Mouse (Mus musculus): Measurements from ENCODE around the gene Tarm1. TPM values are rescaled to one million over a fixed set of nuclear protein-coding genes. Genes with fewer than 3 reads are reported as not detected.

Gene Tarm1
- polyA plus RNA-seq (2012; rRNA removed): 0.10 and 0.11 TPM in 2 replicates
- 0.18 and 0.32 TPM in 2 replicates for polyA plus RNA-seq (2014; fragmentation: Nextera tagmentation; extraction: Ambion mirVana)

DNA sequence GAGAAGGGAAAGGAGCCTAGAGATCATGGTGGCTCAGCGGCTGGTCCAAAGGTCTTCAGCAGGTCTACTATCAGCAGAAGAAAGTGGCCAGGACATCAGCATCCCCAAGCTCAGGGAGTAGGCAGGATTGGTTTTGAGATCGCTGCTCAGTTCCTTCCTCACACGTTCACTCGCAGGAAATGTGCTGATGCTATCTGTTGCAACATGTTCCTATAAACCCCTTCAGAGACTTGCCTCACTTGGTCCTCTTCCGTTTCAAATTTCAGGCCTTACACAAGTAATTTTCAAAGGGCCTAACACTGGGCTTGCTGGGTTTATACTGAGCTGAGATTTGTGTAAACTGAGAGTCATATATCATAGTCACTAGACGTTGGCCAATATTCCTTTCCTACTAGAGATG is at the start of gene Tarm1:
Gene Tarm1, minus strand, starts transcription at position 186 of the 400 bp plus-strand sequence.
- H3K27me3 ChIP-seq (ENCODE audit: control insufficient read depth, insufficient read depth, low read length): no peaks in the 10 kb centered on the region
- H3K36me3 ChIP-seq (replicated peaks; ENCODE audit: control insufficient read depth, insufficient read depth, low read depth): no peaks in the 10 kb centered on the region
- no peak for DNase-seq (ENCODE audit: low read depth in 3 of 3, low spot score in 3 of 3)
- 21% methylated on average over 6 of the region's 6 CpGs for WGBS (ENCODE audit: insufficient replicate concordance)
- H3K9ac ChIP-seq (replicated peaks): no peak within 1 kb of the TSS
- H3K4me3 ChIP-seq (ENCODE audit: insufficient read depth in 1 of 2, low read depth in 2 of 2, low read length in 2 of 2): no peak within 1 kb of the TSS
- no peaks in the 10 kb centered on the region for H3K4me1 ChIP-seq (replicated peaks; ENCODE audit: control insufficient read depth in 2 of 2, insufficient read depth in 2 of 2, low read length in 1 of 2)
- H3K9me3 ChIP-seq (ENCODE audit: control insufficient read depth, low read length): no peaks in the 10 kb centered on the region
- no peak within 1 kb of the TSS for H3K4me2 ChIP-seq (ENCODE audit: low read depth)
- H3K27ac ChIP-seq: no peak within 1 kb of the TSS
- TF ChIP-seq CTCF (IDR thresholded peaks at IDR 0.05; ENCODE audit: low read depth) (no peak), EP300 (IDR thresholded peaks at IDR 0.05; ENCODE audit: low read depth) (no peak)
- ATAC-seq (ENCODE audit: insufficient read depth): no peak

DNA sequence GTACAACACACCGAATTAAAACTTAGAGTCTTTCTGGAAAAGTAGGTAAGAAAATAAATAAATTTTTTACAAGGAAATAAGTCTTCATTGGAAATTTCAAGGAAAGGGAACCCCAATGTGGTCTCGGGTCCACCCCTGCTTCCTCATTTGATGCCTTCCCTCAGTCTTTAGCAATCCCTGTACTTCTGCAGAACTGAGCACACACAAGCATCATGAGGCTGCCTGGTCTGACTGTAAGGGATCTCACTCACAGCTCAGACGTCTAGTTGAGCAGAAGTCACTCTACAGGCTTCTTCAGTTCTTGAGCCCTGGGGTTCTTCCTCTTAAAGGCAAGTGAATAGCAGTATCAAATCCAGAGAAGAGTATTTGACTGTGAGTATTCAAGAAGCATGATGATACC is 3.5 kb upstream of the Tarm1 start:
- H3K4me3 ChIP-seq (ENCODE audit: insufficient read depth in 1 of 2, low read depth in 2 of 2, low read length in 2 of 2): no peak overlapping the region

DNA sequence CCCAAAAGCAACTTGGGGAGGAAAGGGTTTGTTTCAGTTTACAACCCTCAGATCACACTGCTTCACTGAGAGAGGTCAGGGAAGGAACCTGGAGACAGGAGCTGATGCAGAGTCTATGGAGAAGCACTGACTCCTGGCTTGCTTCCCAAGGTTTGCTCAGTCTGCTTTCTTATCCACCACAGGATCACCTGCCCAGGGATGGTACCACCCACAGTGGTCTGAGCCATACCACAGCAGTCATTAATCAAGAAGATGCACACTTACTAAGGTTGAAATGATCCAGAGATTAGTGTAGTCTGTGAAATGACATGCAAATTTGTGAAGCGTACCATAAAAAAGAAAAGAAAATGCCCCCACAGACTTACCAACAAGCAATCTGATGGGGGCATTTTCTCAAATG is 2.0 kb downstream of the Tarm1 start:
- H3K9ac ChIP-seq (replicated peaks): no peak overlapping the region
- H3K9me3 ChIP-seq (ENCODE audit: control insufficient read depth, low read length): no peaks in the 10 kb centered on the region
- WGBS (ENCODE audit: insufficient replicate concordance): 64% methylated on average over 1 of the region's 1 CpGs
- DNase-seq (ENCODE audit: low read depth in 3 of 3, low spot score in 3 of 3) (no peak), ATAC-seq (ENCODE audit: insufficient read depth) (no peak)
- no peaks in the 10 kb centered on the region for H3K36me3 ChIP-seq (replicated peaks; ENCODE audit: control insufficient read depth, insufficient read depth, low read depth)
- no peaks in the 10 kb centered on the region for H3K27me3 ChIP-seq (ENCODE audit: control insufficient read depth, insufficient read depth, low read length)
- H3K4me2 ChIP-seq (ENCODE audit: low read depth): no peak overlapping the region
- no peaks in the 10 kb centered on the region for H3K4me1 ChIP-seq (replicated peaks; ENCODE audit: control insufficient read depth in 2 of 2, insufficient read depth in 2 of 2, low read length in 1 of 2)
- H3K27ac ChIP-seq: no peak overlapping the region
- H3K4me3 ChIP-seq (ENCODE audit: insufficient read depth in 1 of 2, low read depth in 2 of 2, low read length in 2 of 2): no peak overlapping the region
- TF ChIP-seq CTCF (IDR thresholded peaks at IDR 0.05; ENCODE audit: low read depth): no peak
- no peak for TF ChIP-seq EP300 (IDR thresholded peaks at IDR 0.05; ENCODE audit: low read depth)

More for the DNA sequence above, 3.5 kb upstream of the Tarm1 start:
- 46% methylated on average over 3 of the region's 3 CpGs for WGBS (ENCODE audit: insufficient replicate concordance)
- Histone ChIP-seq H3K9me3 (ENCODE audit: control insufficient read depth, low read length) (no peaks in the 10 kb centered on the region), H3K36me3 (replicated peaks; ENCODE audit: control insufficient read depth, insufficient read depth, low read depth) (no peaks in the 10 kb centered on the region), H3K27me3 (ENCODE audit: control insufficient read depth, insufficient read depth, low read length) (no peaks in the 10 kb centered on the region), H3K9ac (replicated peaks) (no peak overlapping the region), H3K4me1 (replicated peaks; ENCODE audit: control insufficient read depth in 2 of 2, insufficient read depth in 2 of 2, low read length in 1 of 2) (no peaks in the 10 kb centered on the region), H3K27ac (no peak overlapping the region), H3K4me2 (ENCODE audit: low read depth) (no peak overlapping the region)
- no peak for TF ChIP-seq EP300 (IDR thresholded peaks at IDR 0.05; ENCODE audit: low read depth)
- TF ChIP-seq CTCF (IDR thresholded peaks at IDR 0.05; ENCODE audit: low read depth): no peak
- no peak for DNase-seq (ENCODE audit: low read depth in 3 of 3, low spot score in 3 of 3)
- no peak for ATAC-seq (ENCODE audit: insufficient read depth)

DNA sequence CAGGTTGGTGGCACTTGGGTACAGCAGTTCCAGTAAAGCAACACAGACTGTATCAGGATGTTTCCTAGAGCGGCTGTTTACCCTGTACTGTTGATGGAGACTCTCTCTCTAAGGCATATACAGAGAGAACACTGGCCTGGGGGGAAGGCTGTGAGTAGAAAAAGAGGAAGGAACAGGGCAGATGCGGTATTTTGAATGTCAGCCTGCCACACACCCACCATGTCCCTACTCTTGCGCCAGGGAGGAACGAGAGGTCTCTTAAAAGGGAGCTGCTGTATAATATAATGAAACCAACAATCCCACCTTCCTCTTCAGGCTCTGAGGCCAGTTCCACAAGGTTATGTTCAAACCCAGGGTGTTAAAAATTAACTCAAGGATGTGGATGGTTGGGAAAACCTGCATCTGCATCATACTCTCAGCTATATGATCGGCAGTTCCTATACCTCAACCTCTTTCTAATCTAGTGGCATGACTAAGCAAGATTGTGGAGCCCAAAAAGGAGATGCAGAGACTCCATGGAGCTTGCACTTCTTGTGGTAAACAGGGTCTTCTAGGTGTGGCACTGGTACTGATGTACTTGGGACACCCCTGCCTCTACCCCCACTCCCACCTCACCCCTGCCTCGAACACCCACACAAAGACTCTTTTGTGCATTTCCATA is 20.3 kb downstream of the Tarm1 start:
- Histone ChIP-seq H3K4me2 (ENCODE audit: low read depth) (no peak overlapping the region), H3K27me3 (ENCODE audit: control insufficient read depth, insufficient read depth, low read length) (no peaks in the 10 kb centered on the region), H3K4me3 (ENCODE audit: insufficient read depth in 1 of 2, low read depth in 2 of 2, low read length in 2 of 2) (no peak overlapping the region), H3K9me3 (ENCODE audit: control insufficient read depth, low read length) (no peaks in the 10 kb centered on the region), H3K9ac (replicated peaks) (no peak overlapping the region), H3K4me1 (replicated peaks; ENCODE audit: control insufficient read depth in 2 of 2, insufficient read depth in 2 of 2, low read length in 1 of 2) (no peaks in the 10 kb centered on the region), H3K27ac (no peak overlapping the region), H3K36me3 (replicated peaks; ENCODE audit: control insufficient read depth, insufficient read depth, low read depth) (no peaks in the 10 kb centered on the region)
- WGBS (ENCODE audit: insufficient replicate concordance): 36% methylated on average over 6 of the region's 6 CpGs
- ATAC-seq (ENCODE audit: insufficient read depth) (no peak), DNase-seq (ENCODE audit: low read depth in 3 of 3, low spot score in 3 of 3) (no peak)
- TF ChIP-seq EP300 (IDR thresholded peaks at IDR 0.05; ENCODE audit: low read depth): no peak
- TF ChIP-seq CTCF (IDR thresholded peaks at IDR 0.05; ENCODE audit: low read depth): no peak

DNA sequence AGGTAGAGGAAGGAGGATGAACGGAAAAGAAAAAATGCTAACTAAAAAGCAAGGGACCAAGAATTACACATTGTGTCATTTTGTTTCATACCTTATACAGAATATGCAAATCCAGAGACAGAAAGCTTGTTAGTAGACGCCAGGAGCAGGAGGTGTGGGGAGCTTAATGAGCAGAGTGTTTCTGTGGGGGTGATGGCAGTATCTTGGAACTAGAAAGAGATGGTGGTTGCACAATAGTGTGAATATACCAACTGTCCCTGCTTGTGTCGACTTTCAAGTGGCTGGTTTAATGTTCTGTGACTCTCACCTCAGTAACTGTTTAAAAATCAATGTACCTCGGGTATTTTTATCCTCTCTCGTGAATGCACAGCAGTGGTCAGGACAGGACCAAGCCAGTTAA is 25.7 kb downstream of the Tarm1 start:
- WGBS (ENCODE audit: insufficient replicate concordance): 54% methylated on average over 5 of the region's 5 CpGs
- H3K9ac ChIP-seq (replicated peaks): no peak overlapping the region
- H3K4me2 ChIP-seq (ENCODE audit: low read depth): no peak overlapping the region
- ATAC-seq (ENCODE audit: insufficient read depth): no peak
- no peak overlapping the region for H3K27ac ChIP-seq
- H3K36me3 ChIP-seq (replicated peaks; ENCODE audit: control insufficient read depth, insufficient read depth, low read depth): no peaks in the 10 kb centered on the region
- TF ChIP-seq CTCF (IDR thresholded peaks at IDR 0.05; ENCODE audit: low read depth) (no peak), EP300 (IDR thresholded peaks at IDR 0.05; ENCODE audit: low read depth) (no peak)
- no peaks in the 10 kb centered on the region for H3K4me1 ChIP-seq (replicated peaks; ENCODE audit: control insufficient read depth in 2 of 2, insufficient read depth in 2 of 2, low read length in 1 of 2)
- H3K4me3 ChIP-seq (ENCODE audit: insufficient read depth in 1 of 2, low read depth in 2 of 2, low read length in 2 of 2): no peak overlapping the region
- H3K27me3 ChIP-seq (ENCODE audit: control insufficient read depth, insufficient read depth, low read length): no peaks in the 10 kb centered on the region
- H3K9me3 ChIP-seq (ENCODE audit: control insufficient read depth, low read length): no peaks in the 10 kb centered on the region
- no peak for DNase-seq (ENCODE audit: low read depth in 3 of 3, low spot score in 3 of 3)
